Mouse (Mus musculus) MEL (cell line): ENCODE data around the gene Dnase2b. TPM values are rescaled to one million over a fixed set of nuclear protein-coding genes. Genes with fewer than 3 reads are reported as not detected.

ENCODE experiments used
- DNase-seq: peaks from one replicate; pipeline ENCODE4 v3.0.0; 2011; ENCODE audit warnings: low read depth, low spot score
- H3K27ac ChIP-seq: 2 replicates; pipeline ENCODE4 v1.5.1; 2012; ENCODE audit warnings: low read depth, mild to moderate bottlenecking, control low read depth, low read length, moderate library complexity; ENCODE audit not compliant: control insufficient read depth
- H3K27me3 ChIP-seq, 2 experiments: fragments of 150-350 bp in 1 of 2; sonication (generic) in 1 of 2; 2 replicates each; pipeline ENCODE4 v1.6.1; 2012; ENCODE audit warnings: low read length in 2 of 2, mild to moderate bottlenecking in 2 of 2, improper control_type of control experiment in 1 of 2, moderate library complexity in 1 of 2; ENCODE audit not compliant: insufficient read depth in 2 of 2, control insufficient read depth in 1 of 2
- H3K36me3 ChIP-seq, 2 experiments: 2 replicates each; pipeline ENCODE4 v1.6.1; 2012 to 2014; ENCODE audit warnings: low read length in 2 of 2, improper control_type of control experiment in 1 of 2, inconsistent platforms in 1 of 2, mild to moderate bottlenecking in 1 of 2; ENCODE audit not compliant: insufficient read depth in 2 of 2, control insufficient read depth in 1 of 2
- H3K4me1 ChIP-seq, 2 experiments: fragments of 150-350 bp in 1 of 2; sonication (generic) in 1 of 2; 2 replicates each; pipeline ENCODE4 v1.6.1; 2012; ENCODE audit warnings: low read length in 2 of 2, improper control_type of control experiment in 1 of 2, mild to moderate bottlenecking in 1 of 2; ENCODE audit not compliant: insufficient read depth in 2 of 2, control insufficient read depth in 1 of 2
- H3K4me3 ChIP-seq, 2 experiments: fragments of 150-350 bp in 1 of 2; sonication (generic) in 1 of 2; 2 replicates each; pipeline ENCODE4 v1.5.1; 2012; ENCODE audit warnings: low read depth in 2 of 2, low read length in 2 of 2, mild to moderate bottlenecking in 2 of 2, moderate library complexity in 2 of 2, control low read depth in 1 of 2, improper control_type of control experiment in 1 of 2; ENCODE audit not compliant: control insufficient read depth in 1 of 2, insufficient read depth in 1 of 2
- H3K79me2 ChIP-seq: 2 replicates; pipeline ENCODE4 v1.6.1; 2012; ENCODE audit warnings: mild to moderate bottlenecking, low read length, moderate library complexity; ENCODE audit not compliant: control insufficient read depth, poor library complexity, insufficient read depth
- H3K9ac ChIP-seq: 2 replicates; pipeline ENCODE4 v1.6.1; 2012; ENCODE audit warnings: low read depth, mild to moderate bottlenecking, control low read depth, low read length, moderate library complexity; ENCODE audit not compliant: control insufficient read depth, poor library complexity, severe bottlenecking
- H3K9me3 ChIP-seq: fragments of 150-350 bp; sonication (generic); replicated peaks from 2 replicates; pipeline ENCODE4 v1.6.1; 2012; ENCODE audit warnings: mild to moderate bottlenecking, low read length, improper control_type of control experiment, moderate library complexity; ENCODE audit not compliant: insufficient read depth
- CHD2 ChIP-seq: IDR thresholded peaks from 2 replicates; pipeline ENCODE4 v1.6.1; 2011; ENCODE audit warnings: low read length, improper control_type of control experiment
- EP300 ChIP-seq, 2 experiments: IDR thresholded peaks; 2 replicates each; pipeline ENCODE4 v1.6.1; 2011; ENCODE audit warnings: improper control_type of control experiment in 2 of 2, low read length in 2 of 2, low read depth in 1 of 2, mild to moderate bottlenecking in 1 of 2
- HCFC1 ChIP-seq: IDR thresholded peaks from 2 replicates; pipeline ENCODE4 v1.6.1; 2012; ENCODE audit warnings: low read depth, mild to moderate bottlenecking, inconsistent platforms, low read length, improper control_type of control experiment, moderate library complexity
- KAT2A ChIP-seq: conservative IDR thresholded peaks from 2 replicates; pipeline ENCODE4 v1.6.1; 2012; ENCODE audit warnings: low read depth, low read length, improper control_type of control experiment, inconsistent platforms
- MAFK ChIP-seq: IDR thresholded peaks from 2 replicates; pipeline ENCODE4 v1.6.1; 2011; ENCODE audit warnings: low read depth, mild to moderate bottlenecking, low read length, improper control_type of control experiment, borderline replicate concordance
- MAX ChIP-seq: IDR thresholded peaks from 2 replicates; pipeline ENCODE4 v1.6.1; 2011; ENCODE audit warnings: low read length, improper control_type of control experiment
- NELFE ChIP-seq: IDR thresholded peaks from 2 replicates; pipeline ENCODE4 v1.6.1; 2011; ENCODE audit warnings: low read depth, low read length, improper control_type of control experiment
- POLR2AphosphoS2 ChIP-seq: IDR thresholded peaks from 2 replicates; pipeline ENCODE4 v1.6.1; 2011; ENCODE audit warnings: low read length, improper control_type of control experiment
- POLR2AphosphoS5 ChIP-seq: IDR thresholded peaks from 2 replicates; pipeline ENCODE4 v1.6.1; 2012; ENCODE audit warnings: low read depth, borderline replicate concordance, mild to moderate bottlenecking, inconsistent platforms, low read length, moderate library complexity, mixed read lengths
- RAD21 ChIP-seq: IDR thresholded peaks from 2 replicates; pipeline ENCODE4 v1.6.1; 2011; ENCODE audit warnings: mild to moderate bottlenecking, low read depth, low read length, improper control_type of control experiment
- RCOR1 ChIP-seq: IDR thresholded peaks from 2 replicates; pipeline ENCODE4 v1.6.1; 2012; ENCODE audit warnings: low read depth, mild to moderate bottlenecking, inconsistent platforms, low read length, improper control_type of control experiment
- SIN3A ChIP-seq: IDR thresholded peaks from 2 replicates; pipeline ENCODE4 v1.6.1; 2012; ENCODE audit warnings: low read length, improper control_type of control experiment, inconsistent platforms
- TAL1 ChIP-seq: IDR thresholded peaks from 2 replicates; pipeline ENCODE4 v1.6.1; 2012; ENCODE audit warnings: mild to moderate bottlenecking, inconsistent platforms, low read length, moderate library complexity, mixed read lengths
- TBP ChIP-seq: IDR thresholded peaks from 2 replicates; pipeline ENCODE4 v1.8.0; 2011; ENCODE audit warnings: low read depth, low read length, improper control_type of control experiment
- TCF12 ChIP-seq: IDR thresholded peaks from 2 replicates; pipeline ENCODE4 v1.6.1; 2014; ENCODE audit warnings: low read depth, mild to moderate bottlenecking, inconsistent platforms, low read length, improper control_type of control experiment, moderate library complexity
- USF2 ChIP-seq, 2 experiments: IDR thresholded peaks; 2 replicates each; pipeline ENCODE4 v1.6.1; 2011 to 2012; ENCODE audit warnings: improper control_type of control experiment in 2 of 2, low read length in 2 of 2, borderline replicate concordance in 1 of 2, inconsistent platforms in 1 of 2, low read depth in 1 of 2, mild to moderate bottlenecking in 1 of 2; ENCODE audit not compliant: insufficient read depth in 1 of 2
- ZC3H11A ChIP-seq: IDR thresholded peaks from 2 replicates; pipeline ENCODE4 v1.6.1; 2012; ENCODE audit warnings: low read depth, mild to moderate bottlenecking, inconsistent platforms, low read length, improper control_type of control experiment
- ZKSCAN1 ChIP-seq: IDR thresholded peaks from 2 replicates; pipeline ENCODE4 v1.6.1; 2012; ENCODE audit warnings: low read depth, mild to moderate bottlenecking, inconsistent platforms, low read length, improper control_type of control experiment, moderate library complexity
- polyA plus RNA-seq, 2 experiments: library from polyadenylated mRNA; stranded (reverse) in 1 of 2; unstranded in 1 of 2; fragments of >175 nt in 1 of 2; fragments of >200 nt in 1 of 2; gene quantifications; 2 replicates each; pipeline versions ENCODE4 v1.2.1 to v1.2.4; 2012; ENCODE audit warnings: low replicate concordance in 2 of 2, low read depth in 1 of 2; ENCODE audit not compliant: insufficient read length in 2 of 2, insufficient read depth in 1 of 2, missing spikeins in 1 of 2
- total RNA-seq: library from RNA; depleted of rRNA; stranded (reverse); fragments of 300-350 nt; gene quantifications from 2 replicates; pipeline ENCODE4 v1.2.3, GENCODE M21; 2012

The Dnase2b gene
- total and polyA plus RNA-seq, 3 experiments: not detected

GRCm38 (mm10) chr3:146658061-146658639, 42.8 kb upstream of the Dnase2b start:
- H3K4me3 ChIP-seq: no peak overlapping the region
- TF ChIP-seq TBP (no peak), POLR2AphosphoS5 (no peak), ZC3H11A (no peak), MAFK (no peak), TCF12 (no peak), USF2 (IDR thresholded peaks at IDR 0.05; ENCODE audit: borderline replicate concordance in 1 of 2, insufficient read depth in 1 of 2, low read depth in 1 of 2, low read length in 2 of 2) (no peak), POLR2AphosphoS2 (no peak), CHD2 (no peak), HCFC1 (no peak), TAL1 (no peak), EP300 (IDR thresholded peaks at IDR 0.05; ENCODE audit: low read depth in 1 of 2, low read length in 2 of 2) (no peak), RCOR1 (no peak), MAX (no peak), SIN3A (no peak), KAT2A (no peak)
- TF ChIP-seq, all 39 proteins: peak for 0
- no peak for DNase-seq
- Histone ChIP-seq H3K27me3 (no peaks in the 10 kb centered on the region), H3K79me2 (no peaks in the 10 kb centered on the region), H3K36me3 (peaks cover 0 to 19% of the 10 kb centered on the region in 2 experiments; a peak in 2 of 4 replicates), H3K9me3 (no peaks in the 10 kb centered on the region), H3K27ac (no peak overlapping the region), H3K4me1 (peaks cover 4 to 22% of the 10 kb centered on the region in 2 experiments), H3K9ac (no peak overlapping the region)

GRCm38 (mm10) chr3:146657433-146657832, 42.0 kb upstream of the Dnase2b start:
- no peak overlapping the region for H3K27ac ChIP-seq
- no peak overlapping the region for H3K4me3 ChIP-seq

More at GRCm38 (mm10) chr3:146657433-146657832, 42.0 kb upstream of the Dnase2b start:
- no peak for DNase-seq
- Histone ChIP-seq H3K79me2 (no peaks in the 10 kb centered on the region), H3K9me3 (no peaks in the 10 kb centered on the region), H3K9ac (no peak overlapping the region), H3K27me3 (no peaks in the 10 kb centered on the region), H3K36me3 (peaks cover 0 to 19% of the 10 kb centered on the region in 2 experiments; a peak in 2 of 4 replicates), H3K4me1 (peaks cover 4 to 22% of the 10 kb centered on the region in 2 experiments)
- TF ChIP-seq NELFE (no peak), MAX (no peak), EP300 (IDR thresholded peaks at IDR 0.05; ENCODE audit: low read depth in 1 of 2, low read length in 2 of 2) (no peak), ZKSCAN1 (no peak), RAD21 (no peak)
- TF ChIP-seq, all 39 proteins: peak for 0
